Mouse (Mus musculus) embryonic facial prominence, embryonic 14.5 days (tissue): ENCODE data around the gene Tmem198. TPM values are rescaled to one million over a fixed set of nuclear protein-coding genes. Genes with fewer than 3 reads are reported as not detected.

Source experiments
- ATAC-seq: fragments of 200-750 bp; cut with Nextera tagmentation; 2 replicates; pipeline ENCODE4 v1.8.0; 2017; ENCODE audit warnings: low read depth, moderate number of reproducible peaks, moderate TSS enrichment
- DNase-seq: peaks from one replicate; pipeline ENCODE4 v3.0.0-alpha.2; 2015; ENCODE audit warnings: low spot score
- H3K27ac ChIP-seq: fragments of 300-500 bp; sonication (generic); replicated peaks from 2 replicates; pipeline ENCODE4 v1.5.1; 2014; ENCODE audit warnings: low read depth, mild to moderate bottlenecking, low read length, moderate library complexity
- H3K27me3 ChIP-seq: fragments of 300-500 bp; sonication (generic); replicated peaks from 2 replicates; pipeline ENCODE4 v1.6.1; 2014; ENCODE audit warnings: low read length; ENCODE audit not compliant: control insufficient read depth, insufficient read depth
- H3K36me3 ChIP-seq: fragments of 300-500 bp; sonication (generic); 2 replicates; pipeline ENCODE4 v1.6.1; 2014; ENCODE audit warnings: low read length, mixed read lengths; ENCODE audit not compliant: control insufficient read depth, insufficient read depth
- H3K4me1 ChIP-seq: fragments of 300-500 bp; sonication (generic); 2 replicates; pipeline ENCODE4 v1.6.1; 2014; ENCODE audit warnings: antibody characterized with exemption, low read length; ENCODE audit not compliant: control insufficient read depth, insufficient read depth
- H3K4me2 ChIP-seq: fragments of 300-500 bp; sonication (generic); 2 replicates; pipeline ENCODE4 v1.6.1; 2014; ENCODE audit warnings: low read depth, mild to moderate bottlenecking, low read length, moderate library complexity, mixed read lengths
- H3K4me3 ChIP-seq: fragments of 300-500 bp; sonication (generic); 2 replicates; pipeline ENCODE4 v1.5.1; 2014; ENCODE audit warnings: low read depth, mild to moderate bottlenecking, low read length
- H3K9ac ChIP-seq: fragments of 300-500 bp; sonication (generic); 2 replicates; pipeline ENCODE4 v1.6.1; 2014; ENCODE audit warnings: low read depth, mild to moderate bottlenecking, low read length, moderate library complexity, mixed read lengths
- H3K9me3 ChIP-seq: fragments of 300-500 bp; sonication (generic); 2 replicates; pipeline ENCODE4 v1.6.1; 2016; ENCODE audit warnings: low read length; ENCODE audit not compliant: control insufficient read depth
- WGBS: fragments of 180-500 bp; shearing (Covaris S2); extraction: QIAGEN DNeasy Blood & Tissue Kit; methylation state at CpG from one replicate; pipeline ENCODE4 v1.1.7; 2014; 5-methylcytosine and 5-hydroxymethylcytosine counted together
- polyA plus RNA-seq: library from polyadenylated mRNA; unstranded; fragments of >200 nt; fragmentation: Nextera tagmentation; extraction: Ambion mirVana; gene quantifications from 2 replicates; pipeline ENCODE4 v1.2.1, GENCODE M21; 2014

Gene Tmem198
- polyA plus RNA-seq, 1 experiment from 2014 or later, result 1.3 TPM

- Histone ChIP-seq H3K4me2 (no peak overlapping the region), H3K36me3 (peaks cover 72% of the 10 kb centered on the region), H3K9me3 (no peaks in the 10 kb centered on the region), H3K4me3 (no peak overlapping the region), H3K27ac (no peak overlapping the region), H3K9ac (no peak overlapping the region), H3K27me3 (0 out of 2 replicates have a peak, but pooled peaks cover 5% of the 10 kb centered on the region), H3K4me1 (0 out of 2 replicates have a peak, but pooled peaks cover 4% of the 10 kb centered on the region)
- WGBS, result 44% methylated on average over 22 of the region's 24 CpGs
- ATAC-seq (no peak), DNase-seq (no peak)
Observed at GRCm38 (mm10) chr1:75492579-75493170, 13.3 kb downstream of the Tmem198 start.

DNA sequence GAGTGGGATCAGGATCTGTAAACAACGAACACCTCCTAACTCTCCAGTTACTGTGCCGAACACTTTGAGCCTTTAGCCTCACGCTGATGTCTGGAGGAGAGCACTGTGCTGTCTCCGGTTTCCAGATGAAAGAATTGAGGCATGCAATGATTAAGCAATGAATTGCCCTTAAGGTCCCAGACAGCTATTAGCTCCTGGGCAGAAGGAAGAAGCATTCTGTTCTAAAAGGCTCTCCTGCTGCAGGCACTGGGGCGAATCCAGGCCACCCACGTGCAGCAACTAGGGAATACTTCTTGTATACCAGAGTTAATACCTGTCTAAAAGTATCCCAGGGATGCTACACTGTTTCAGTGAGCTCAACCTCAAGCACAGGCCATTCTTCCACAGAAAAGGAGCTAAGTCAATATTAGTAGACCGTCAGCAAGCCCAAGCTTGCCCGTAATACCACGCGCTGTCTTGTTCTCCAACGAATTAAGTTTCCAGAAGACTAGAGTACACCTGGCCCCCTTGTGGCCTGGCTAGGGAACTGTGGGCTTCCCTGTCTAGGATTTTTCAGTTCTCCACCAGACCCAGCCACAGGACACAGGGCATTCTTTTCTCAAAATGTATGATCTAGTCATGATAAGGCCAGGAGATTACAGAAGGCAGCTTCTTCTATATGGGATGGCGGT, 15.7 kb downstream of the Tmem198 start:
- no peaks in the 10 kb centered on the region for H3K4me1 ChIP-seq
- peaks cover 83% of the 10 kb centered on the region for H3K36me3 ChIP-seq
- H3K9ac ChIP-seq, result 0 out of 2 replicates have a peak overlapping the region, but pooled peaks have one; percentile 22
- 54% methylated on average over 12 of the region's 12 CpGs for WGBS
- H3K27ac ChIP-seq, result peak overlapping the region; percentile 15; the same call in 1 of the 2 replicates
- no peaks in the 10 kb centered on the region for H3K9me3 ChIP-seq
- DNase-seq, result peak; percentile 84
- H3K4me3 ChIP-seq, result no peak overlapping the region
- peak; percentile 56 for ATAC-seq
- H3K27me3 ChIP-seq, result no peaks in the 10 kb centered on the region
- no peak overlapping the region for H3K4me2 ChIP-seq

DNA sequence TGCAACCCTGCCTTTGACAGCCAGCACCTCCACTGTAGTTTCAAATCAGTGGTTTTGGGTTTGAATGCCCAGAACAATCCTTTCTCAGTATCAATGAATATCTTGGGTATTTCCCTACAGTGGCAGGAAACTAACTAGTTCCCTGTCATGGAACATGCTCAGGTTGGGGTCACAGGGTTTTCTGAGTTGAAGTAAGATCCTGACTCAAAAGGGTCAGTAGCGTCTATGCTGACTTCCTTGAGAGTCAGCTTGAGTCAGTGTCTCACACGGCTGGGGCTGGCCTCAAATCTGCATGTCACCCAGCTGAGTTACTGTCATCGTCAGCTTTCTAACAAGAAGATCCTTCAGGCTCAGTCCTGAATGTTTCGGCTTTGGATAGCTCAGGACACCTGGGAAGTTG, 19.6 kb downstream of the Tmem198 start:
- H3K36me3 ChIP-seq, result peaks cover 89% of the 10 kb centered on the region

GRCm38 (mm10) chr1:75499441-75499840, 20.1 kb downstream of the Tmem198 start:
- no peak overlapping the region for H3K9ac ChIP-seq
- ATAC-seq (no peak), DNase-seq (no peak)
- H3K4me3 ChIP-seq, result no peak overlapping the region
- H3K9me3 ChIP-seq, result no peaks in the 10 kb centered on the region
- peaks cover 89% of the 10 kb centered on the region for H3K36me3 ChIP-seq
- WGBS, result 82% methylated on average over 7 of the region's 7 CpGs
- peaks cover 3% of the 10 kb centered on the region for H3K4me1 ChIP-seq
- H3K4me2 ChIP-seq, result no peak overlapping the region
- H3K27ac ChIP-seq, result no peak overlapping the region
- no peaks in the 10 kb centered on the region for H3K27me3 ChIP-seq

More for the DNA sequence above, 19.6 kb downstream of the Tmem198 start:
- H3K27me3 ChIP-seq, result no peaks in the 10 kb centered on the region
- H3K9ac ChIP-seq, result no peak overlapping the region
- no peak overlapping the region for H3K4me2 ChIP-seq
- no peaks in the 10 kb centered on the region for H3K4me1 ChIP-seq
- WGBS, result 85% methylated on average over 4 of the region's 4 CpGs
- H3K9me3 ChIP-seq, result no peaks in the 10 kb centered on the region
- DNase-seq (no peak), ATAC-seq (no peak)
- no peak overlapping the region for H3K27ac ChIP-seq
- H3K4me3 ChIP-seq, result no peak overlapping the region

GRCm38 (mm10) chr1:75501905-75502304, 22.6 kb downstream of the Tmem198 start:
- Histone ChIP-seq H3K4me3 (no peak overlapping the region), H3K9me3 (no peaks in the 10 kb centered on the region), H3K9ac (no peak overlapping the region), H3K27me3 (no peaks in the 10 kb centered on the region), H3K4me1 (peaks cover 16% of the 10 kb centered on the region), H3K4me2 (no peak overlapping the region), H3K27ac (no peak overlapping the region), H3K36me3 (peaks cover 68% of the 10 kb centered on the region)
- 94% methylated on average over 9 of the region's 9 CpGs for WGBS
- DNase-seq (no peak), ATAC-seq (no peak)

DNA sequence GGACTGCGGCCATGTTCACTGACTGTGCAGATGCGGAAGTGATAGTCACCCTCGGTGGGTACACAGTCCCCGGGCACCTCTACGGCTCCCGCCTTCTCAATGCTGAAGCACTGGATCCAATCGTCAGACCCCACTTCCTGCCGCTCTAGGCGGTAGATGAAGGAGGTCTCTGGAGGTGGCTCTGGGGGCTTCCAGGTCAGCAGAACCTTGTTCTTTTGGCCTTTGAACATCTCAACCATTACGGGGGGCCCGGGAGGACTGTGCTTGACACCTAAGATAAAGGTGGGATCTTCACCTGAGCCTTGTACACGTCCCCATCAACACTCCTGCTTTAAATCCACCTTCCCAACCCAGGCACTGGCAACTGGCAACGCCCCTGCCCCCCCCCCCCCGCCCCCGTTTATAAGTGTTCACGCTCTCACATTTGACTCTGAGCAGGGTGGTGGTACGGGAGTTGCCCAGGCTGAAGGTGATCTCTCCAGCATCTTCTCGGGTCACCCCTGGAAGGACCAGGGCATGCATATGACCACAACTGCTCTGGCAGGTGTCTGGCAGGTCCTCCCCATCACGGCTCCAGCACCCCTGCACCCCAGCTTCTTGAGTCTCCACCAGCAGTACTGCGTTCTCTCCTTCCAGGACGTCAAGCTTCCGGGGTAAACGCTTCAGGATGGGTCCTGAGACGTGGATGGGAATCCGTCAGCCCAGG, 23.8 kb downstream of the Tmem198 start:
- H3K36me3 ChIP-seq, result peaks cover 56% of the 10 kb centered on the region
- peaks cover 24% of the 10 kb centered on the region for H3K4me1 ChIP-seq
- no peaks in the 10 kb centered on the region for H3K27me3 ChIP-seq
- no peaks in the 10 kb centered on the region for H3K9me3 ChIP-seq
- H3K9ac ChIP-seq, result no peak overlapping the region
- no peak for ATAC-seq
- no peak overlapping the region for H3K27ac ChIP-seq
- 88% methylated on average over 22 of the region's 25 CpGs for WGBS
- no peak for DNase-seq
- peak overlapping the region; percentile 96 for H3K4me2 ChIP-seq
- no peak overlapping the region for H3K4me3 ChIP-seq

- H3K9me3 ChIP-seq, result no peaks in the 10 kb centered on the region
- 72% methylated on average over 23 of the region's 23 CpGs for WGBS
- peaks cover 51% of the 10 kb centered on the region for H3K36me3 ChIP-seq
- DNase-seq, result no peak
- ATAC-seq, result no peak
- no peaks in the 10 kb centered on the region for H3K27me3 ChIP-seq
- H3K9ac ChIP-seq, result no peak overlapping the region
- H3K4me1 ChIP-seq, result peaks cover 24% of the 10 kb centered on the region
- H3K27ac ChIP-seq, result no peak overlapping the region
- peak overlapping the region; percentile 92; the same call in 1 of the 2 replicates for H3K4me3 ChIP-seq
- peak overlapping the region; percentile 96 for H3K4me2 ChIP-seq
Observed at GRCm38 (mm10) chr1:75503651-75503980, 24.3 kb downstream of the Tmem198 start.

GRCm38 (mm10) chr1:75504256-75505045, 25.1 kb downstream of the Tmem198 start:
- H3K9ac ChIP-seq, result peak overlapping the region; percentile 98
- no peak for DNase-seq
- no peaks in the 10 kb centered on the region for H3K9me3 ChIP-seq
- ATAC-seq, result no peak
- peak overlapping the region; percentile 92 for H3K4me3 ChIP-seq
- H3K4me1 ChIP-seq, result peaks cover 24% of the 10 kb centered on the region
- peak overlapping the region; percentile 96 for H3K4me2 ChIP-seq
- H3K36me3 ChIP-seq, result peaks cover 43% of the 10 kb centered on the region
- no peaks in the 10 kb centered on the region for H3K27me3 ChIP-seq
- peak overlapping the region; percentile 97; the same call in 1 of the 2 replicates for H3K27ac ChIP-seq
- WGBS, result 44% methylated on average over 9 of the region's 9 CpGs
